Mouse (Mus musculus) G1E (cell line): ENCODE results near the gene Supt6.

Experiments
- CTCF ChIP-seq: IDR thresholded peaks from 2 replicates; pipeline ENCODE4 v1.5.1; 2012; ENCODE audit warnings: low read depth, low read length, inconsistent platforms, mixed read lengths
- GATA1 ChIP-seq: IDR thresholded peaks from 2 replicates; pipeline ENCODE4 v1.6.1; 2012; ENCODE audit warnings: borderline replicate concordance, low read length, inconsistent platforms, mixed read lengths

GRCm38 (mm10) chr11:78231518-78231917 is 14.3 kb downstream of the Supt6 start:
- TF ChIP-seq CTCF (no peak), GATA1 (no peak)
